Mouse (Mus musculus) hindbrain, embryonic 13.5 days (tissue): ENCODE data around the gene Olfr868. TPM values are rescaled to one million over a fixed set of nuclear protein-coding genes. Genes with fewer than 3 reads are reported as not detected.

Experiments used
- ATAC-seq: fragments of 200-750 bp; cut with Nextera tagmentation; 2 replicates; pipeline ENCODE4 v1.8.0; 2017; ENCODE audit warnings: moderate TSS enrichment; ENCODE audit not compliant: low FRiP score
- H3K27ac ChIP-seq: fragments of 300-500 bp; sonication (generic); 2 replicates; pipeline ENCODE4 v1.5.1; 2015; ENCODE audit warnings: inconsistent platforms, mild to moderate bottlenecking, moderate library complexity
- H3K27me3 ChIP-seq: fragments of 300-500 bp; sonication (generic); 2 replicates; pipeline ENCODE4 v1.6.1; 2015; ENCODE audit warnings: mild to moderate bottlenecking, inconsistent platforms
- H3K36me3 ChIP-seq: fragments of 300-500 bp; sonication (generic); 2 replicates; pipeline ENCODE4 v1.6.1; 2015; ENCODE audit warnings: mild to moderate bottlenecking, inconsistent platforms
- H3K4me1 ChIP-seq: fragments of 300-500 bp; sonication (generic); replicated peaks from 2 replicates; pipeline ENCODE4 v1.6.1; 2015; ENCODE audit warnings: inconsistent platforms
- H3K4me2 ChIP-seq: fragments of 300-500 bp; sonication (generic); 2 replicates; pipeline ENCODE4 v1.6.1; 2015; ENCODE audit warnings: inconsistent platforms, mild to moderate bottlenecking, moderate library complexity
- H3K4me3 ChIP-seq: fragments of 300-500 bp; sonication (generic); 2 replicates; pipeline ENCODE4 v1.5.1; 2015; ENCODE audit warnings: mild to moderate bottlenecking, inconsistent platforms
- H3K9ac ChIP-seq: fragments of 300-500 bp; sonication (generic); 2 replicates; pipeline ENCODE4 v1.6.1; 2015; ENCODE audit warnings: mild to moderate bottlenecking, inconsistent platforms
- H3K9me3 ChIP-seq: fragments of 300-500 bp; sonication (generic); 2 replicates; pipeline ENCODE4 v1.6.1; 2016; ENCODE audit warnings: inconsistent platforms
- WGBS: fragments of 180-500 bp; shearing (Covaris S2); methylation state at CpG from one replicate; pipeline ENCODE4 v1.1.7; 2015; 5-methylcytosine and 5-hydroxymethylcytosine counted together
- polyA plus RNA-seq: library from polyadenylated mRNA; unstranded; fragments of >200 nt; fragmentation: Nextera tagmentation; extraction: Ambion mirVana; gene quantifications from 2 replicates; pipeline ENCODE4 v1.2.1, GENCODE M21; 2015

Gene Olfr868
- polyA plus RNA-seq: not detected in 2 replicates

DNA sequence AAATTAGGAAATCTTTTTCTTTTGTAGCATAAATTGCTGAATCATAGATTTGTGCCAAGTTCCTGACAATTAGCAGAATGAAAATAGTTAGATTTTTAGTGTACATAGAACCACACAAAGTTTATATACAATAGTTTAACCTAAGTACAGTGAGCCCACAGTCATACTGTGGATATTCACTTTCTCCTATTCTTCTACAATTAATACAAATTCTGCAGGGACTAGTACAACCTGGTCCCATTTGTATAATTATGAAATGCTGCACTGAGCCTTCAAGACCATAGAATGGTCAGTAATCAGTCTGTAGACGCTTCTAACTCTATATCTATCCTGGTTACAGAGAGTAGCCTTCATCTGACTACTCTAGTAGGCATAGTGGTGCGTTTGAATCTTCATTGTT is at the start of gene Olfr868:
Gene Olfr868, plus strand, starts transcription at position 301 of the 400 bp plus-strand sequence.
- H3K9ac ChIP-seq: no peak within 1 kb of the TSS
- H3K4me3 ChIP-seq: no peak within 1 kb of the TSS
- no peaks in the 10 kb centered on the region for H3K36me3 ChIP-seq
- no peaks in the 10 kb centered on the region for H3K27me3 ChIP-seq
- no peak within 1 kb of the TSS for H3K4me2 ChIP-seq
- peaks cover 9% of the 10 kb centered on the region for H3K9me3 ChIP-seq
- no peaks in the 10 kb centered on the region for H3K4me1 ChIP-seq
- ATAC-seq: no peak
- H3K27ac ChIP-seq: no peak within 1 kb of the TSS
- WGBS: 52% methylated on average over 2 of the region's 2 CpGs

DNA sequence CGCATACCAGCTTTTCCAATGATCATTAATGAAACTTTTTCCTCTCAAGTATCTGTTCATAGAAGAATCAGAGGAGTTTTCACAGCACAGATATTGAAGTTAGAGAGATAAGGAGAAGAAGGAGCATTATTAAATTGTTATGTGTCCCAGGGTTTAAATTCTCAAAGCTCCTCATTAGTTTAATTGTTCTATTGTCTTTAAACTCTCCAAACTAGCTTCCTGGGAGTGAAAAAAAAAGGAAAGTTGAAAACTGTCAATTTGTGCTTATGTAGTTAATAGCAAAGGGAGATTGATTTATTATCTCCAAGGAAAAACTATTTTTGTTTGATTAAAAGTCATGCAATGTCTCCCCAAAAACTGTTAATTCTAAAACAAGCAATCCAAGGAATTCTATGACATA is 41.0 kb upstream of the Olfr868 start, which contains the start of gene Olfr867:
Gene Olfr867, minus strand, starts transcription at position 101 of the 400 bp plus-strand sequence.
- Histone ChIP-seq H3K4me3 (no peak within 1 kb of the TSS), H3K9me3 (peaks cover 8% of the 10 kb centered on the region), H3K36me3 (no peaks in the 10 kb centered on the region), H3K9ac (no peak within 1 kb of the TSS), H3K27me3 (no peaks in the 10 kb centered on the region), H3K4me2 (no peak within 1 kb of the TSS), H3K27ac (no peak within 1 kb of the TSS), H3K4me1 (no peaks in the 10 kb centered on the region)
- WGBS: 78% methylated on average over 1 of the region's 1 CpGs
- ATAC-seq: no peak

GRCm38 (mm10) chr9:20070236-20070635 is 28.2 kb upstream of the Olfr868 start:
- Histone ChIP-seq H3K27ac (no peak overlapping the region), H3K4me1 (no peaks in the 10 kb centered on the region), H3K27me3 (no peaks in the 10 kb centered on the region), H3K9ac (no peak overlapping the region), H3K4me2 (no peak overlapping the region), H3K4me3 (no peak overlapping the region), H3K36me3 (no peaks in the 10 kb centered on the region), H3K9me3 (peaks cover 31% of the 10 kb centered on the region; the same call in 1 of the 2 replicates)
- no peak for ATAC-seq
- 72% methylated on average over 3 of the region's 3 CpGs for WGBS

- no peaks in the 10 kb centered on the region for H3K27me3 ChIP-seq
- peaks cover 36% of the 10 kb centered on the region; the same call in 1 of the 2 replicates for H3K9me3 ChIP-seq
- H3K9ac ChIP-seq: no peak overlapping the region
- H3K4me3 ChIP-seq: no peak overlapping the region
- no peaks in the 10 kb centered on the region for H3K36me3 ChIP-seq
- no peaks in the 10 kb centered on the region for H3K4me1 ChIP-seq
- no peak for ATAC-seq
- 95% methylated on average over 1 of the region's 1 CpGs for WGBS
- H3K27ac ChIP-seq: no peak overlapping the region
- H3K4me2 ChIP-seq: no peak overlapping the region
These were observed 27.1 kb upstream of the Olfr868 start for GRCm38 (mm10) chr9:20071291-20071690.

DNA sequence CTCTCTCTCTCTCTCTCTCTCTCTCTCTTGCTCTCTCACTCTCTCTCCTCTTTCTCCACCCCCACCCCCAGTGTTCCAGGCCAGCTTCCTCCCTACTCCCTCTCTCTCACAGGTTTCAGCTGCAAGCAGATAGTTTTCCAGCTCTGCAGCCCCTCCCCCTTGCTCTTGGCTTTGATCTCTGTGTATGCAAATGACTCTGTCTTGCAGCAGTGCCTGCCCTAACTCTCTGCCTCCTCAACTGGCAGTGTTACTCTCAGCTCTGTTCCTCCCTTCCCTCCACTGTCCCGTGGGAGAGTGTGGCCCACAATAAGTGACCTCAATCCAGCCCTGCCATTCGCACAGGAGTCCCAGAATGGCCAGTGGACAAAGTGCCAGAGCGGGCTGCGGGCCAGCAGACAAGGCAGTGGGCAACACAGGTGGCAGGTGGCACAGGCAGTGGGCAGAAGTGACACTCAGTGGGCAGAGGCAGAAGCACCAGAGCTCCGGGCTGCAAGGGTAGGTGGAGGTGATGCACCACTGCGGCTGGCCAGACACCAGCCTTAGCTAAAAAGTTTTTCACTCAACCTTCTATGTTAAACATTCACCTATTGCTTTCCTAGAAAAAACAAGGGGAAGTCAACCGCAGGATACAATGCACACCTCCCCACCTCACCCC is 24.8 kb upstream of the Olfr868 start:
- no peak overlapping the region for H3K27ac ChIP-seq
- no peak for ATAC-seq

GRCm38 (mm10) chr9:20128709-20129108 is 30.3 kb downstream of the Olfr868 start, which contains the start of gene Olfr869:
Gene Olfr869 (plus strand): TSS chr9:20129009.
- no peak within 1 kb of the TSS for H3K4me3 ChIP-seq
- no peak for ATAC-seq
- H3K27me3 ChIP-seq: no peaks in the 10 kb centered on the region

More for the DNA sequence above, 24.8 kb upstream of the Olfr868 start:
- H3K36me3 ChIP-seq: no peaks in the 10 kb centered on the region
- H3K4me2 ChIP-seq: no peak overlapping the region
- no peak overlapping the region for H3K4me3 ChIP-seq
- H3K9ac ChIP-seq: no peak overlapping the region
- no peaks in the 10 kb centered on the region for H3K4me1 ChIP-seq
- H3K27me3 ChIP-seq: no peaks in the 10 kb centered on the region
- WGBS: 59% methylated on average over 7 of the region's 7 CpGs
- peaks cover 47% of the 10 kb centered on the region for H3K9me3 ChIP-seq

GRCm38 (mm10) chr9:20149706-20150105 is 51.3 kb downstream of the Olfr868 start:
- H3K27me3 ChIP-seq: no peaks in the 10 kb centered on the region
- no peak overlapping the region for H3K27ac ChIP-seq
- H3K9me3 ChIP-seq: peaks cover 18% of the 10 kb centered on the region; the same call in 1 of the 2 replicates
- ATAC-seq: no peak
- H3K9ac ChIP-seq: no peak overlapping the region
- H3K4me1 ChIP-seq: no peaks in the 10 kb centered on the region
- H3K36me3 ChIP-seq: no peaks in the 10 kb centered on the region
- H3K4me3 ChIP-seq: no peak overlapping the region
- WGBS: 93% methylated on average over 3 of the region's 3 CpGs
- no peak overlapping the region for H3K4me2 ChIP-seq

More at GRCm38 (mm10) chr9:20128709-20129108, 30.3 kb downstream of the Olfr868 start, which contains the start of gene Olfr869:
- Histone ChIP-seq H3K27ac (no peak within 1 kb of the TSS), H3K4me2 (no peak within 1 kb of the TSS), H3K36me3 (no peaks in the 10 kb centered on the region), H3K9me3 (0 out of 2 replicates have a peak, but pooled peaks cover 4% of the 10 kb centered on the region), H3K9ac (no peak within 1 kb of the TSS), H3K4me1 (no peaks in the 10 kb centered on the region)
- 77% methylated on average over 2 of the region's 2 CpGs for WGBS

Other genes with a start within 250 kb of the Olfr868 start
- not detected in 2 replicates for gene Olfr860, start 248.9 kb upstream of the Olfr868 start, polyA plus RNA-seq
- not detected in 2 replicates for gene Olfr862, start 210.6 kb upstream of the Olfr868 start, polyA plus RNA-seq
- 0.17 TPM in 2 replicates for gene Olfr77, start 181.8 kb upstream of the Olfr868 start, polyA plus RNA-seq
- gene Olfr866, start 70.6 kb upstream of the Olfr868 start, polyA plus RNA-seq: not detected in 2 replicates
- not detected in 2 replicates for gene Olfr867, start 41.1 kb upstream of the Olfr868 start, polyA plus RNA-seq
- gene Olfr869, start 30.4 kb downstream of the Olfr868 start, polyA plus RNA-seq: not detected in 2 replicates
- gene Olfr870, start 75.4 kb downstream of the Olfr868 start, polyA plus RNA-seq: not detected in 2 replicates
- not detected in 2 replicates for gene Olfr871, start 113.6 kb downstream of the Olfr868 start, polyA plus RNA-seq
- gene Olfr872, start 138.5 kb downstream of the Olfr868 start, polyA plus RNA-seq: not detected in 2 replicates
- gene Olfr39, start 183.7 kb downstream of the Olfr868 start, polyA plus RNA-seq: not detected in 2 replicates
- 0.17 TPM in 1 of 2 replicates, not detected in the other for gene Olfr873, start 199.9 kb downstream of the Olfr868 start, polyA plus RNA-seq
- gene Olfr18, start 237.5 kb downstream of the Olfr868 start, polyA plus RNA-seq: not detected in 2 replicates